Mouse (Mus musculus) liver, embryonic 14.5 days (tissue): Measurements from ENCODE around the gene Itpr1. TPM values are rescaled to one million over a fixed set of nuclear protein-coding genes. Genes with fewer than 3 reads are reported as not detected.

Experiments used
- ATAC-seq: fragments of 200-750 bp; cut with Nextera tagmentation; 2 replicates; pipeline ENCODE4 v1.8.0; 2017; ENCODE audit warnings: moderate number of reproducible peaks, mild to moderate bottlenecking, moderate library complexity; ENCODE audit not compliant: insufficient read depth
- DNase-seq, 3 experiments: peaks; one replicate each; pipeline ENCODE4 v3.0.0-alpha.2; 2012 to 2013; ENCODE audit warnings: low read depth in 3 of 3, low spot score in 3 of 3
- H3K27ac ChIP-seq: fragments of 300-500 bp; sonication (generic); 2 replicates; pipeline ENCODE4 v1.5.1; 2014; ENCODE audit warnings: moderate library complexity, mild to moderate bottlenecking, control low read depth, inconsistent platforms
- H3K27me3 ChIP-seq: fragments of 300-500 bp; sonication (generic); 2 replicates; pipeline ENCODE4 v1.6.1; 2014; ENCODE audit warnings: mild to moderate bottlenecking, low read length, moderate library complexity; ENCODE audit not compliant: control insufficient read depth, insufficient read depth
- H3K36me3 ChIP-seq: fragments of 300-500 bp; sonication (generic); replicated peaks from 2 replicates; pipeline ENCODE4 v1.6.1; 2014; ENCODE audit warnings: low read depth; ENCODE audit not compliant: control insufficient read depth, insufficient read depth
- H3K4me1 ChIP-seq, 2 experiments: fragments of 200-500 bp in 1 of 2; fragments of 300-500 bp in 1 of 2; sonication (generic) in 1 of 2; replicated peaks; 2 replicates each; pipeline ENCODE4 v1.6.1; 2012 to 2014; ENCODE audit warnings: antibody characterized with exemption in 1 of 2, inconsistent platforms in 1 of 2, low read length in 1 of 2; ENCODE audit not compliant: control insufficient read depth in 2 of 2, insufficient read depth in 2 of 2
- H3K4me2 ChIP-seq: fragments of 300-500 bp; sonication (generic); 2 replicates; pipeline ENCODE4 v1.6.1; 2014; ENCODE audit warnings: low read depth, mild to moderate bottlenecking, control low read depth, moderate library complexity
- H3K4me3 ChIP-seq, 2 experiments: fragments of 200-500 bp in 1 of 2; fragments of 300-500 bp in 1 of 2; sonication (generic) in 1 of 2; 2 replicates each; pipeline ENCODE4 v1.5.1; 2012 to 2014; ENCODE audit warnings: low read depth in 2 of 2, low read length in 2 of 2, mild to moderate bottlenecking in 2 of 2, control low read depth in 1 of 2, inconsistent platforms in 1 of 2, moderate library complexity in 1 of 2; ENCODE audit not compliant: insufficient read depth in 1 of 2
- H3K9ac ChIP-seq: fragments of 300-500 bp; sonication (generic); replicated peaks from 2 replicates; pipeline ENCODE4 v1.6.1; 2014; ENCODE audit warnings: mild to moderate bottlenecking, control low read depth, moderate library complexity
- H3K9me3 ChIP-seq: fragments of 300-500 bp; sonication (generic); 2 replicates; pipeline ENCODE4 v1.6.1; 2016; ENCODE audit warnings: low read length, mixed read lengths; ENCODE audit not compliant: control insufficient read depth
- CTCF ChIP-seq: IDR thresholded peaks from 2 replicates; pipeline ENCODE4 v1.5.1; 2016; ENCODE audit warnings: antibody characterized with exemption, low read depth, control low read depth
- EP300 ChIP-seq: IDR thresholded peaks from 2 replicates; pipeline ENCODE4 v1.6.1; 2016; ENCODE audit warnings: antibody characterized with exemption, low read depth
- WGBS: fragments of 180-500 bp; shearing (Covaris S2); extraction: QIAGEN DNeasy Blood & Tissue Kit; methylation state at CpG from one replicate; pipeline ENCODE4 v1.1.7; 2014; ENCODE audit not compliant: insufficient replicate concordance; 5-methylcytosine and 5-hydroxymethylcytosine counted together
- polyA plus RNA-seq, 2 experiments: library from polyadenylated mRNA; depleted of rRNA in 1 of 2; stranded (reverse) in 1 of 2; unstranded in 1 of 2; fragments of >200 nt; fragmentation: Nextera tagmentation in 1 of 2; extraction: Ambion mirVana in 1 of 2; gene quantifications; 2 replicates each; pipeline versions ENCODE4 v1.2.1 to v1.2.3; 2012 to 2014

Itpr1 gene
- polyA plus RNA-seq, 2 experiments = 1.6 to 3.1 TPM

- WGBS = 37% methylated on average over 8 of the region's 8 CpGs
- Histone ChIP-seq H3K4me3 (no peak overlapping the region), H3K27me3 (no peaks in the 10 kb centered on the region), H3K9me3 (no peaks in the 10 kb centered on the region), H3K4me2 (no peak overlapping the region), H3K9ac (no peak overlapping the region), H3K4me1 (peaks cover 0 to 4% of the 10 kb centered on the region in 2 experiments; a peak in 2 of 4 replicates), H3K36me3 (no peaks in the 10 kb centered on the region), H3K27ac (no peak overlapping the region)
- ATAC-seq (peak; percentile 40; the same call in 1 of the 2 replicates), DNase-seq (no peak)
- TF ChIP-seq CTCF (no peak), EP300 (no peak)
Measured at GRCm38 (mm10) chr6:108476797-108477235, 263.9 kb downstream of the Itpr1 start.

GRCm38 (mm10) chr6:108477602-108478001 is 264.7 kb downstream of the Itpr1 start:
- ATAC-seq (peak; percentile 44; the same call in 1 of the 2 replicates), DNase-seq (no peak)
- no peak for TF ChIP-seq CTCF
- TF ChIP-seq EP300 = no peak
- Histone ChIP-seq H3K9me3 (no peaks in the 10 kb centered on the region), H3K36me3 (no peaks in the 10 kb centered on the region), H3K9ac (no peak overlapping the region), H3K4me2 (no peak overlapping the region), H3K27me3 (no peaks in the 10 kb centered on the region), H3K4me3 (no peak overlapping the region), H3K4me1 (peaks cover 0 to 4% of the 10 kb centered on the region in 2 experiments; a peak in 2 of 4 replicates), H3K27ac (no peak overlapping the region)
- 78% methylated on average over 6 of the region's 6 CpGs for WGBS

GRCm38 (mm10) chr6:108481190-108481589 is 268.3 kb downstream of the Itpr1 start:
- Histone ChIP-seq H3K9ac (no peak overlapping the region), H3K36me3 (no peaks in the 10 kb centered on the region), H3K27me3 (no peaks in the 10 kb centered on the region), H3K4me3 (no peak overlapping the region), H3K4me2 (no peak overlapping the region), H3K4me1 (peaks cover 0 to 6% of the 10 kb centered on the region in 2 experiments; a peak in 1 of 4 replicates), H3K27ac (no peak overlapping the region), H3K9me3 (no peaks in the 10 kb centered on the region)
- WGBS = 71% methylated on average over 4 of the region's 4 CpGs
- ATAC-seq = no peak
- TF ChIP-seq CTCF (no peak), EP300 (no peak)
- no peak for DNase-seq

GRCm38 (mm10) chr6:108482464-108482863 is 269.6 kb downstream of the Itpr1 start:
- TF ChIP-seq EP300 (no peak), CTCF (no peak)
- no peak for ATAC-seq
- Histone ChIP-seq H3K4me2 (no peak overlapping the region), H3K27ac (no peak overlapping the region), H3K27me3 (no peaks in the 10 kb centered on the region), H3K9ac (no peak overlapping the region), H3K4me1 (peaks cover 0 to 6% of the 10 kb centered on the region in 2 experiments; a peak in 2 of 4 replicates), H3K4me3 (no peak overlapping the region), H3K36me3 (no peaks in the 10 kb centered on the region), H3K9me3 (no peaks in the 10 kb centered on the region)
- no peak for DNase-seq
- WGBS = 71% methylated on average over 5 of the region's 5 CpGs

- no peaks in the 10 kb centered on the region for H3K36me3 ChIP-seq
- ATAC-seq (peak; percentile 41; the same call in 1 of the 2 replicates), DNase-seq (peak in 1 of 3 experiments; percentile 10)
- H3K4me1 ChIP-seq = peaks cover 0 to 6% of the 10 kb centered on the region in 2 experiments; a peak in 2 of 4 replicates
- no peak for TF ChIP-seq EP300
- no peak for TF ChIP-seq CTCF
- H3K9ac ChIP-seq = no peak overlapping the region
- H3K27ac ChIP-seq = no peak overlapping the region
- H3K4me3 ChIP-seq = no peak overlapping the region
- 68% methylated on average over 7 of the region's 7 CpGs for WGBS
- no peak overlapping the region for H3K4me2 ChIP-seq
- H3K9me3 ChIP-seq = no peaks in the 10 kb centered on the region
- H3K27me3 ChIP-seq = no peaks in the 10 kb centered on the region
Measured at GRCm38 (mm10) chr6:108486212-108486992, 273.5 kb downstream of the Itpr1 start.
